8 mouse cellular contexts compared by ENCODE assay signal in genomic region chr5:66151301-66152188, GRCm38 (mm10). TPM values are rescaled to one million over a fixed set of nuclear protein-coding genes. Genes with fewer than 3 reads are reported as not detected.
DNase-seq lines count a peak whose midpoint lies in the region; ATAC-seq lines count a peak whose summit lies in the region.

No protein-coding gene starts in this region.

- H3K4me2 ChIP-seq in hindbrain, embryonic 15.5 days = peak overlapping the region; percentile 68
- H3K4me2 ChIP-seq in liver, embryonic 11.5 days = peak overlapping the region; percentile 69

- peak overlapping the region; percentile 8; the same call in 1 of the 2 replicates for H3K9ac ChIP-seq in hindbrain, embryonic 15.5 days
- H3K9ac ChIP-seq in liver, embryonic 11.5 days (ENCODE audit: low read depth, low read length) = peak overlapping the region; percentile 50; the same call in 1 of the 2 replicates

- H3K9me3 ChIP-seq in forebrain, embryonic 10.5 days = no peaks in the 10 kb centered on the region
- H3K9me3 ChIP-seq in hindbrain, embryonic 15.5 days = no peaks in the 10 kb centered on the region
- H3K9me3 ChIP-seq in liver, embryonic 11.5 days (ENCODE audit: control insufficient read depth, low read length) = no peaks in the 10 kb centered on the region

- 4% methylated on average over 37 of the region's 37 CpGs for WGBS in forebrain, embryonic 10.5 days
- 9% methylated on average over 37 of the region's 37 CpGs for WGBS in hindbrain, embryonic 15.5 days
- WGBS in liver, embryonic 11.5 days = 7% methylated on average over 37 of the region's 37 CpGs

- no peak; the same call in 1 of the 2 replicates for ATAC-seq in hindbrain, embryonic 15.5 days (ENCODE audit: low FRiP score, low read depth)
- no peak for ATAC-seq in liver, embryonic 11.5 days (replicated peaks; ENCODE audit: low FRiP score)

- peaks cover 31% of the 10 kb centered on the region for H3K4me1 ChIP-seq in forebrain, embryonic 10.5 days
- H3K4me1 ChIP-seq in hindbrain, embryonic 15.5 days (replicated peaks) = peaks cover 20% of the 10 kb centered on the region
- H3K4me1 ChIP-seq in liver, embryonic 11.5 days (replicated peaks; ENCODE audit: control insufficient read depth, insufficient read depth, low read length) = no peaks in the 10 kb centered on the region; the same call in 1 of the 2 replicates

- H3K27me3 ChIP-seq in forebrain, embryonic 10.5 days (ENCODE audit: poor library complexity, severe bottlenecking) = peaks cover 75% of the 10 kb centered on the region
- H3K27me3 ChIP-seq in hindbrain, embryonic 15.5 days = peaks cover 34% of the 10 kb centered on the region
- peaks cover 52% of the 10 kb centered on the region for H3K27me3 ChIP-seq in liver, embryonic 11.5 days (replicated peaks; ENCODE audit: control insufficient read depth, insufficient read depth, low read length)

- H3K4me3 ChIP-seq in forebrain, embryonic 10.5 days = peak overlapping the region; percentile 59
- peak overlapping the region; percentile 37 for H3K4me3 ChIP-seq in hindbrain, embryonic 15.5 days
- peak overlapping the region; percentile 44 for H3K4me3 ChIP-seq in liver, embryonic 11.5 days (ENCODE audit: low read depth, low read length)

- peak; percentile 23 for DNase-seq in 3134 (ENCODE audit: extremely low read depth, insufficient read length, low spot score)
- peak; percentile 53 for DNase-seq in WW6 (ENCODE audit: low read depth, low spot score)
- DNase-seq in forebrain, embryonic 10.5 days (ENCODE audit: extremely low spot score, low spot score) = peak; percentile 51
- DNase-seq in liver, embryonic 11.5 days (ENCODE audit: low spot score) = peak; percentile 62
- peak; percentile 12 to 44 for DNase-seq in natural killer cell, adult 2 months (ENCODE audit: low spot score in 2 of 2)
- DNase-seq in thymus, adult 18-20 months = peak; percentile 34 to 40
- DNase-seq in MN1 (ENCODE audit: low spot score) = no peak

- H3K36me3 ChIP-seq in forebrain, embryonic 10.5 days (replicated peaks) = no peaks in the 10 kb centered on the region
- H3K36me3 ChIP-seq in hindbrain, embryonic 15.5 days = no peaks in the 10 kb centered on the region
- no peaks in the 10 kb centered on the region for H3K36me3 ChIP-seq in liver, embryonic 11.5 days (ENCODE audit: control insufficient read depth, insufficient read depth, low read length)

- peak overlapping the region; percentile 78 for H3K27ac ChIP-seq in forebrain, embryonic 10.5 days
- H3K27ac ChIP-seq in hindbrain, embryonic 15.5 days (replicated peaks) = no peak overlapping the region
- no peak overlapping the region for H3K27ac ChIP-seq in liver, embryonic 11.5 days (ENCODE audit: low read depth, low read length)

RNA-seq across cellular contexts. Expression of gene Rbm47, which starts 21.4 kb away (rescaled TPM):
- polyA plus RNA-seq in forebrain, embryonic 10.5 days (2016; fragmentation: Nextera tagmentation; extraction: Ambion mirVana) = 3.1 and 3.4 TPM in 2 replicates
- polyA plus RNA-seq in hindbrain, embryonic 15.5 days (2015; fragmentation: Nextera tagmentation; extraction: Ambion mirVana) = 5.3 and 5.8 TPM in 2 replicates
- 13.5 and 13.9 TPM in 2 replicates for polyA plus RNA-seq in liver, embryonic 11.5 days (2014; fragmentation: Nextera tagmentation; extraction: Ambion mirVana)
